Mouse (Mus musculus) olfactory bulb, adult 2 months (tissue): ENCODE data around the gene Gpr176.

ENCODE experiments used
- CTCF ChIP-seq: fragments of 200-500 bp; IDR thresholded peaks from 2 replicates; pipeline ENCODE4 v1.5.1; 2012; ENCODE audit warnings: low read depth, mild to moderate bottlenecking, low read length, moderate library complexity; ENCODE audit not compliant: insufficient read depth
- POLR2A ChIP-seq: fragments of 200-500 bp; IDR thresholded peaks from 2 replicates; pipeline ENCODE4 v1.6.1; 2012; ENCODE audit warnings: mild to moderate bottlenecking, low read depth, low read length, moderate library complexity; ENCODE audit not compliant: insufficient read depth

GRCm38 (mm10) chr2:118228486-118229079 lies 144.6 kb downstream of the Gpr176 start:
- TF ChIP-seq CTCF (no peak), POLR2A (no peak)
